Mouse (Mus musculus) erythroblast, embryonic 14.5 days (primary cell): Measurements from ENCODE around the gene Gm7073. TPM values are rescaled to one million over a fixed set of nuclear protein-coding genes. Genes with fewer than 3 reads are reported as not detected.
A peak's percentile ranks its signal among the peaks of the same experiment; 100 is the strongest.

Experiments used
- H3K27me3 ChIP-seq: 2 replicates; pipeline ENCODE4 v1.6.1; 2012; ENCODE audit warnings: inconsistent platforms; ENCODE audit not compliant: control insufficient read depth
- H3K36me3 ChIP-seq: 2 replicates; pipeline ENCODE4 v1.6.1; 2012; ENCODE audit warnings: mild to moderate bottlenecking, inconsistent platforms; ENCODE audit not compliant: control insufficient read depth
- H3K4me1 ChIP-seq: 2 replicates; pipeline ENCODE4 v1.6.1; 2012; ENCODE audit warnings: inconsistent platforms; ENCODE audit not compliant: control insufficient read depth
- H3K4me3 ChIP-seq: replicated peaks from 2 replicates; pipeline ENCODE3; 2012; ENCODE audit warnings: moderate library complexity, mild to moderate bottlenecking, inconsistent platforms
- H3K9me3 ChIP-seq: 2 replicates; pipeline ENCODE4 v1.6.1; 2012; ENCODE audit warnings: low read length, inconsistent platforms, mixed read lengths; ENCODE audit not compliant: control insufficient read depth
- GATA1 ChIP-seq: IDR thresholded peaks from 2 replicates; pipeline ENCODE4 v1.6.1; 2012; ENCODE audit warnings: low read length, inconsistent platforms, mixed read lengths
- TAL1 ChIP-seq: IDR thresholded peaks from 3 replicates; pipeline ENCODE4 v1.6.1; 2012; ENCODE audit warnings: low read length, inconsistent platforms, mixed read lengths
- polyA plus RNA-seq: library from polyadenylated mRNA; stranded (reverse); fragments of >175 nt; gene quantifications from 2 replicates; pipeline ENCODE4 v1.2.3, GENCODE M21; 2012

Gm7073 gene
- polyA plus RNA-seq, 1 experiment: not detected

DNA sequence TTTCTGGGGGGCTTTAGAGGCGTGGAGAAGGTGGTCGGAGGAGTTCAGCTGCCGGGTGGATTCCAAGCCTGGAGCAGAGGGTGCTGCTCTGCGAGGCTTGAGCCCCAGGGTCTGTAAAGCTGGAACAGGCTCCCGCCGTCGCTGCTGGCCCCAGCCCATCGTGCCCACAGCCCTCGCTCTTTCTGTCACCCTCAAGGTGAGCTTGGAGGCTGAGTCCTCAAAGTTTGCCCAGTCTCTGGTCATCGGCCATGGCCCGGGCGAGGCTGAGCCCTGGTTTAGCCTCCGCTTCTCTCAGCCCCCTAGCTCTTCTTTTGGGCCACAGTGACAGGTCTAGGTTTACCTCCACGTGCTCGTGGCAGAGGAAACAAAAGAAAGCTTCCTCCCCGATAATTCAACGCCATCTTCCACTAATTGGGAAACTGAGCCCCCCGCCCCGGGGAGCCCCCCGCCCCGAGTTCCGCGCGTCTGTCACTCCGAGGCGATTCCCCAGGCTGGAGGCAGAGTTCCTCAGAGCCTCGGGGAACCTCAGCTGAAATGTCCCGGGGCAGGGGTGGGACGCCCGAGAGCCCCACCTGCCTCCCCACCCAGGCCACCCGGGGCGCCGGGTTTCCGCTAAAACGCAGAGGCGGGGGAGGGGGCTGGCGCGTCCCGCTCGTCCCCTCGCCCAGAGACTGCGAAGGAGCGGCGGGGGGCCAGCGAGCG is 135.8 kb downstream of the Gm7073 start:
- TF ChIP-seq GATA1 (no peak), TAL1 (no peak)
- H3K27me3 ChIP-seq: peaks cover 5% of the 10 kb centered on the region; the same call in 1 of the 2 replicates
- peaks cover 10% of the 10 kb centered on the region for H3K9me3 ChIP-seq
- H3K4me1 ChIP-seq: peaks cover 21% of the 10 kb centered on the region
- peak overlapping the region; percentile 88 for H3K4me3 ChIP-seq
- H3K36me3 ChIP-seq: peaks cover 2% of the 10 kb centered on the region; the same call in 1 of the 2 replicates

DNA sequence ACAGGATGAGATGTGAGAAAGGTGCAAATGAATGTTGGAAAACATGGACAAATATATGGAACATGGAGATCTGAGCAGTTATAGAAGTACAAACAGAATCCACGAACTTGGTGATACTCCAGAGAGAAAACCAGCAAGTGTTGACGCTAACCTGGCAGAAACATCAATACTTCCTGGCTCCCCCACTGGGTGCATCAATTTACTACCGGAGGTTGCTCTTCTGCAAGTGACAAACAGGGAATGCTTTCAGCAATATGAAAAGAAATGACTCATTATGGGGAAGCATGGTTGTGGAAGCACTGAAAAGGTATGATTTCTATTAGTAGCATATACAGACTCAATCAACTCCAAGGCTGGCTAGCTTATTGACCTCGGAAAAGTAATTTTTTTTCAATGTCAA is 144.8 kb downstream of the Gm7073 start:
- TF ChIP-seq TAL1 (no peak), GATA1 (no peak)
- Histone ChIP-seq H3K27me3 (no peaks in the 10 kb centered on the region), H3K4me3 (no peak overlapping the region), H3K36me3 (peaks cover 3% of the 10 kb centered on the region), H3K9me3 (no peaks in the 10 kb centered on the region), H3K4me1 (no peaks in the 10 kb centered on the region)

DNA sequence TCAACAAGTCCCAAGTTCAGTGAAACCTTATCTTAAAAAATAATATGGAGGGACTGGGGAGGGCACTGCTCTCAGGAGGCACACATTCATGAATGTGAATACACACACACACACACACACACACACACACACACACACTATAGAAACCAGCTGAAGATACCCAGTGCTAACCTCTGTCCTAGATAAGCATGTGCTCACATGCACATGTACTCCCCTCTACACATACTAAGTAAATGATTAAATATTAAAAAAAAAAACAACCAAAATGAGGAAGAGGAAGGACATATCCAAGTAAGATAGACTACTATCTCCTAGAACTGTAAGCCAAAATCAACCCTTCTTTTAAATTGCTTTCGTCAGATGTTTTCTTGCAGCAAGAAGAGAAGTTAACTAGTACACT is 152.2 kb downstream of the Gm7073 start:
- Histone ChIP-seq H3K9me3 (no peaks in the 10 kb centered on the region), H3K36me3 (no peaks in the 10 kb centered on the region), H3K27me3 (no peaks in the 10 kb centered on the region), H3K4me3 (no peak overlapping the region), H3K4me1 (no peaks in the 10 kb centered on the region; the same call in 1 of the 2 replicates)
- no peak for TF ChIP-seq TAL1
- no peak for TF ChIP-seq GATA1

Other genes with a start within 250 kb of the Gm7073 start
- gene Atp11c, start 53.4 kb upstream of the Gm7073 start, polyA plus RNA-seq: 0.05 and 0.08 TPM in 2 replicates